Mouse (Mus musculus): ENCODE measurements around the gene Iqcg. TPM values are rescaled to one million over a fixed set of nuclear protein-coding genes. Genes with fewer than 3 reads are reported as not detected.

Iqcg gene
- 0.92 TPM for polyA plus RNA-seq (2014; fragmentation: Illumina TruSeq; extraction: RNeasy Lipid Tissue Mini Kit (QIAGEN cat#74804); ENCODE audit: low read depth, low replicate concordance)

GRCm38 (mm10) chr16:33056095-33056785 is at the start of gene Iqcg, which contains the start of gene Rpl35a:
Gene Iqcg, minus strand, starts transcription at chr16:33056218.
Gene Rpl35a, plus strand, starts transcription at chr16:33056453.

GRCm38 (mm10) chr16:33062024-33062681 is 6.1 kb upstream of the Iqcg start, which contains the start of gene Lmln:
Gene Lmln, plus strand, starts transcription at chr16:33062521.

Other genes starting within 250 kb of the Iqcg start
- gene Smbd1, start 245.7 kb downstream of the Iqcg start, polyA plus RNA-seq (2014; fragmentation: Illumina TruSeq; extraction: RNeasy Lipid Tissue Mini Kit (QIAGEN cat#74804); ENCODE audit: low read depth, low replicate concordance): not detected
- 67.7 TPM for gene Fyttd1, start 178.7 kb downstream of the Iqcg start, polyA plus RNA-seq (2014; fragmentation: Illumina TruSeq; extraction: RNeasy Lipid Tissue Mini Kit (QIAGEN cat#74804); ENCODE audit: low read depth, low replicate concordance)
- 34.1 TPM for gene Rubcn, start 178.5 kb downstream of the Iqcg start, polyA plus RNA-seq (2014; fragmentation: Illumina TruSeq; extraction: RNeasy Lipid Tissue Mini Kit (QIAGEN cat#74804); ENCODE audit: low read depth, low replicate concordance)
- 17.9 TPM for gene Lrch3, start 142.1 kb downstream of the Iqcg start, polyA plus RNA-seq (2014; fragmentation: Illumina TruSeq; extraction: RNeasy Lipid Tissue Mini Kit (QIAGEN cat#74804); ENCODE audit: low read depth, low replicate concordance)
- gene Rpl35a, start 235 bp upstream of the Iqcg start, polyA plus RNA-seq (2014; fragmentation: Illumina TruSeq; extraction: RNeasy Lipid Tissue Mini Kit (QIAGEN cat#74804); ENCODE audit: low read depth, low replicate concordance): 696 TPM
- gene Lmln, start 6.3 kb upstream of the Iqcg start, polyA plus RNA-seq (2014; fragmentation: Illumina TruSeq; extraction: RNeasy Lipid Tissue Mini Kit (QIAGEN cat#74804); ENCODE audit: low read depth, low replicate concordance): 1.8 TPM
- gene Osbpl11, start 128.9 kb upstream of the Iqcg start, polyA plus RNA-seq (2014; fragmentation: Illumina TruSeq; extraction: RNeasy Lipid Tissue Mini Kit (QIAGEN cat#74804); ENCODE audit: low read depth, low replicate concordance): 14.1 TPM
- gene Snx4, start 195.2 kb upstream of the Iqcg start, polyA plus RNA-seq (2014; fragmentation: Illumina TruSeq; extraction: RNeasy Lipid Tissue Mini Kit (QIAGEN cat#74804); ENCODE audit: low read depth, low replicate concordance): 29.5 TPM

Data from heart, adult 10 weeks (tissue).